Mouse (Mus musculus) embryonic facial prominence, embryonic 15.5 days (tissue): ENCODE measurements around the gene Mreg. TPM values are rescaled to one million over a fixed set of nuclear protein-coding genes. Genes with fewer than 3 reads are reported as not detected.
"Not testable (repeated sequence)": the region's sequence is repeated elsewhere in the genome, so short reads cannot be mapped to it uniquely, and the experiment has no call there.

Experiments used
- ATAC-seq: fragments of 200-750 bp; cut with Nextera tagmentation; 2 replicates; pipeline ENCODE4 v1.8.0; 2017; ENCODE audit warnings: low read depth, moderate TSS enrichment; ENCODE audit not compliant: insufficient number of reproducible peaks, low FRiP score, low TSS enrichment
- H3K27ac ChIP-seq: fragments of 300-500 bp; sonication (generic); replicated peaks from 2 replicates; pipeline ENCODE4 v1.5.1; 2015; ENCODE audit warnings: mild to moderate bottlenecking, inconsistent platforms
- H3K27me3 ChIP-seq: fragments of 300-500 bp; sonication (generic); 2 replicates; pipeline ENCODE4 v1.6.1; 2015; ENCODE audit warnings: inconsistent platforms
- H3K36me3 ChIP-seq: fragments of 300-500 bp; sonication (generic); 2 replicates; pipeline ENCODE4 v1.6.1; 2015; ENCODE audit warnings: mild to moderate bottlenecking, inconsistent platforms
- H3K4me1 ChIP-seq: fragments of 300-500 bp; sonication (generic); 2 replicates; pipeline ENCODE4 v1.6.1; 2015; ENCODE audit warnings: inconsistent platforms
- H3K4me2 ChIP-seq: fragments of 300-500 bp; sonication (generic); replicated peaks from 2 replicates; pipeline ENCODE4 v1.6.1; 2015; ENCODE audit warnings: mild to moderate bottlenecking, inconsistent platforms
- H3K4me3 ChIP-seq: fragments of 300-500 bp; sonication (generic); replicated peaks from 2 replicates; pipeline ENCODE4 v1.5.1; 2015; ENCODE audit warnings: mild to moderate bottlenecking, inconsistent platforms
- H3K9ac ChIP-seq: fragments of 300-500 bp; sonication (generic); 2 replicates; pipeline ENCODE4 v1.6.1; 2015; ENCODE audit warnings: inconsistent platforms
- H3K9me3 ChIP-seq: fragments of 300-500 bp; sonication (generic); replicated peaks from 2 replicates; pipeline ENCODE4 v1.6.1; 2016; ENCODE audit warnings: inconsistent platforms
- WGBS: fragments of 180-500 bp; shearing (Covaris S2); methylation state at CpG from one replicate; pipeline ENCODE4 v1.1.7; 2015; 5-methylcytosine and 5-hydroxymethylcytosine counted together
- polyA plus RNA-seq: library from polyadenylated mRNA; unstranded; fragments of >200 nt; fragmentation: Nextera tagmentation; extraction: Ambion mirVana; gene quantifications from 2 replicates; pipeline ENCODE4 v1.2.1, GENCODE M21; 2015

Mreg gene
- 9.8 and 10.4 TPM in 2 replicates for polyA plus RNA-seq

- Histone ChIP-seq H3K27ac (peak within 1 kb of the TSS; percentile 44; the same call in 1 of the 2 replicates), H3K36me3 (no peaks in the 10 kb centered on the region), H3K9me3 (no peaks in the 10 kb centered on the region), H3K9ac (peak within 1 kb of the TSS; percentile 66), H3K27me3 (no peaks in the 10 kb centered on the region), H3K4me2 (peak within 1 kb of the TSS; percentile 98), H3K4me1 (0 out of 2 replicates have a peak, but pooled peaks cover 16% of the 10 kb centered on the region), H3K4me3 (peak within 1 kb of the TSS; percentile 71)
- under 1% methylated on average over 85 of the region's 89 CpGs for WGBS
- ATAC-seq: 0 out of 2 replicates have a peak, but pooled peaks have one; percentile 35
Measured at GRCm38 (mm10) chr1:72211701-72212699, at the start of gene Mreg. TSS of gene Mreg (minus strand) at chr1:72212307.

- H3K9me3 ChIP-seq: no peaks in the 10 kb centered on the region
- H3K4me3 ChIP-seq: no peak overlapping the region
- peaks cover 5% of the 10 kb centered on the region; the same call in 1 of the 2 replicates for H3K36me3 ChIP-seq
- H3K27me3 ChIP-seq: no peaks in the 10 kb centered on the region
- peak overlapping the region; percentile 49; the same call in 1 of the 2 replicates for H3K4me2 ChIP-seq
- WGBS: 75% methylated on average over 9 of the region's 9 CpGs
- no peak overlapping the region for H3K9ac ChIP-seq
- ATAC-seq: no peak
- peaks cover 23% of the 10 kb centered on the region; the same call in 1 of the 2 replicates for H3K4me1 ChIP-seq
- H3K27ac ChIP-seq: no peak overlapping the region; the same call in 1 of the 2 replicates
Measured at GRCm38 (mm10) chr1:72256381-72257256, 44.5 kb upstream of the Mreg start.

GRCm38 (mm10) chr1:72255854-72256175 is 43.7 kb upstream of the Mreg start:
- Histone ChIP-seq H3K4me2 (peak overlapping the region; percentile 49), H3K9me3 (no peaks in the 10 kb centered on the region), H3K9ac (no peak overlapping the region; the same call in 1 of the 2 replicates), H3K4me3 (peak overlapping the region; percentile 48), H3K27me3 (no peaks in the 10 kb centered on the region), H3K4me1 (peaks cover 23% of the 10 kb centered on the region; the same call in 1 of the 2 replicates), H3K36me3 (0 out of 2 replicates have a peak, but pooled peaks cover 2% of the 10 kb centered on the region), H3K27ac (peak overlapping the region; percentile 96)
- 25% methylated on average over 11 of the region's 11 CpGs for WGBS
- ATAC-seq: no peak

GRCm38 (mm10) chr1:72255062-72255853 is 43.2 kb upstream of the Mreg start:
- peak; percentile 85 for ATAC-seq
- Histone ChIP-seq H3K4me1 (peaks cover 23% of the 10 kb centered on the region; the same call in 1 of the 2 replicates), H3K27me3 (no peaks in the 10 kb centered on the region), H3K4me3 (peak overlapping the region; percentile 48), H3K9me3 (no peaks in the 10 kb centered on the region), H3K27ac (peak overlapping the region; percentile 96), H3K36me3 (0 out of 2 replicates have a peak, but pooled peaks cover 2% of the 10 kb centered on the region), H3K4me2 (peak overlapping the region; percentile 49), H3K9ac (no peak overlapping the region; the same call in 1 of the 2 replicates)
- WGBS: 3% methylated on average over 15 of the region's 15 CpGs

GRCm38 (mm10) chr1:72254545-72255061 is 42.5 kb upstream of the Mreg start:
- no peaks in the 10 kb centered on the region for H3K27me3 ChIP-seq
- peaks cover 23% of the 10 kb centered on the region; the same call in 1 of the 2 replicates for H3K4me1 ChIP-seq
- peak overlapping the region; percentile 48 for H3K4me3 ChIP-seq
- H3K9me3 ChIP-seq: no peaks in the 10 kb centered on the region
- no peaks in the 10 kb centered on the region for H3K36me3 ChIP-seq
- ATAC-seq: peak; percentile 89
- under 1% methylated on average over 35 of the region's 35 CpGs for WGBS
- H3K9ac ChIP-seq: 0 out of 2 replicates have a peak overlapping the region, but pooled peaks have one; percentile 45
- H3K27ac ChIP-seq: peak overlapping the region; percentile 96
- peak overlapping the region; percentile 49 for H3K4me2 ChIP-seq

GRCm38 (mm10) chr1:72253881-72254491 is 41.9 kb upstream of the Mreg start:
- WGBS: 27% methylated on average over 11 of the region's 11 CpGs

GRCm38 (mm10) chr1:72251806-72252205 is 39.7 kb upstream of the Mreg start:
- Histone ChIP-seq H3K9ac (no peak overlapping the region), H3K4me1 (peaks cover 20% of the 10 kb centered on the region; the same call in 1 of the 2 replicates), H3K27ac (no peak overlapping the region), H3K9me3 (no peaks in the 10 kb centered on the region), H3K4me3 (no peak overlapping the region), H3K36me3 (no peaks in the 10 kb centered on the region), H3K27me3 (no peaks in the 10 kb centered on the region), H3K4me2 (no peak overlapping the region)
- 78% methylated on average over 1 of the region's 1 CpGs for WGBS
- no peak for ATAC-seq

More at GRCm38 (mm10) chr1:72253881-72254491, 41.9 kb upstream of the Mreg start:
- peaks cover 23% of the 10 kb centered on the region; the same call in 1 of the 2 replicates for H3K4me1 ChIP-seq
- H3K27me3 ChIP-seq: no peaks in the 10 kb centered on the region
- no peak for ATAC-seq
- peak overlapping the region; percentile 48 for H3K4me3 ChIP-seq
- H3K36me3 ChIP-seq: no peaks in the 10 kb centered on the region
- peak overlapping the region; percentile 96; the same call in 1 of the 2 replicates for H3K27ac ChIP-seq
- H3K9me3 ChIP-seq: no peaks in the 10 kb centered on the region
- no peak overlapping the region for H3K9ac ChIP-seq
- H3K4me2 ChIP-seq: peak overlapping the region; percentile 49

- H3K4me1 ChIP-seq, H3K4me3 ChIP-seq, H3K27me3 ChIP-seq, H3K27ac ChIP-seq, ATAC-seq, H3K4me2 ChIP-seq, H3K9me3 ChIP-seq, H3K36me3 ChIP-seq, H3K9ac ChIP-seq: not testable (repeated sequence)
- WGBS: 40% methylated on average over 9 of the region's 9 CpGs
Measured at GRCm38 (mm10) chr1:72248226-72248737, 36.2 kb upstream of the Mreg start.

- Histone ChIP-seq H3K9me3 (no peaks in the 10 kb centered on the region), H3K4me3 (peak overlapping the region; percentile 50), H3K4me2 (peak overlapping the region; percentile 61; the same call in 1 of the 2 replicates), H3K36me3 (no peaks in the 10 kb centered on the region), H3K4me1 (no peaks in the 10 kb centered on the region), H3K27ac (peak overlapping the region; percentile 99), H3K27me3 (no peaks in the 10 kb centered on the region), H3K9ac (no peak overlapping the region)
- ATAC-seq: peak; percentile 81
- 0% methylated on average over 12 of the region's 12 CpGs for WGBS
Measured at GRCm38 (mm10) chr1:72244317-72245036, 32.4 kb upstream of the Mreg start.
